Mouse (Mus musculus) neural tube, embryonic 11.5 days (tissue): ENCODE data around the gene Ankdd1b. TPM values are rescaled to one million over a fixed set of nuclear protein-coding genes. Genes with fewer than 3 reads are reported as not detected.

ENCODE experiments used
- ATAC-seq: fragments of 200-750 bp; cut with Nextera tagmentation; 2 replicates; pipeline ENCODE4 v1.8.0; 2017; ENCODE audit warnings: moderate number of reproducible peaks, mild to moderate bottlenecking, moderate TSS enrichment, moderate library complexity; ENCODE audit not compliant: insufficient read depth, low FRiP score, low TSS enrichment
- DNase-seq: peaks from one replicate; pipeline ENCODE4 v3.0.0-alpha.2; 2015; ENCODE audit warnings: low spot score
- H3K27ac ChIP-seq: fragments of 300-500 bp; sonication (generic); 2 replicates; pipeline ENCODE4 v1.5.1; 2014; ENCODE audit warnings: low read depth, mild to moderate bottlenecking, low read length
- H3K27me3 ChIP-seq: fragments of 300-500 bp; sonication (generic); 2 replicates; pipeline ENCODE4 v1.6.1; 2014; ENCODE audit warnings: mild to moderate bottlenecking, low read length, mixed read lengths; ENCODE audit not compliant: control insufficient read depth, insufficient read depth
- H3K36me3 ChIP-seq: fragments of 300-500 bp; sonication (generic); 2 replicates; pipeline ENCODE4 v1.6.1; 2014; ENCODE audit warnings: mild to moderate bottlenecking, low read length, moderate library complexity, mixed read lengths; ENCODE audit not compliant: control insufficient read depth, insufficient read depth
- H3K4me1 ChIP-seq: fragments of 300-500 bp; sonication (generic); 2 replicates; pipeline ENCODE4 v1.6.1; 2014; ENCODE audit warnings: low read length, mixed read lengths; ENCODE audit not compliant: control insufficient read depth, insufficient read depth
- H3K4me2 ChIP-seq: fragments of 300-500 bp; sonication (generic); 2 replicates; pipeline ENCODE4 v1.6.1; 2014; ENCODE audit warnings: low read depth, mild to moderate bottlenecking, moderate library complexity
- H3K4me3 ChIP-seq: fragments of 300-500 bp; sonication (generic); 2 replicates; pipeline ENCODE4 v1.5.1; 2014; ENCODE audit warnings: low read depth, low read length
- H3K9ac ChIP-seq: fragments of 300-500 bp; sonication (generic); 2 replicates; pipeline ENCODE4 v1.6.1; 2014; ENCODE audit warnings: mild to moderate bottlenecking, low read length
- H3K9me3 ChIP-seq: fragments of 300-500 bp; sonication (generic); 2 replicates; pipeline ENCODE4 v1.6.1; 2016; ENCODE audit warnings: low read length; ENCODE audit not compliant: control insufficient read depth
- WGBS: fragments of 180-500 bp; shearing (Covaris S2); extraction: QIAGEN DNeasy Blood & Tissue Kit; methylation state at CpG from one replicate; pipeline ENCODE4 v1.1.7; 2014; 5-methylcytosine and 5-hydroxymethylcytosine counted together
- polyA plus RNA-seq: library from polyadenylated mRNA; unstranded; fragments of >200 nt; fragmentation: Nextera tagmentation; extraction: Ambion mirVana; gene quantifications from 2 replicates; pipeline ENCODE4 v1.2.1, GENCODE M21; 2014

Ankdd1b gene
- polyA plus RNA-seq = not detected in 2 replicates

DNA sequence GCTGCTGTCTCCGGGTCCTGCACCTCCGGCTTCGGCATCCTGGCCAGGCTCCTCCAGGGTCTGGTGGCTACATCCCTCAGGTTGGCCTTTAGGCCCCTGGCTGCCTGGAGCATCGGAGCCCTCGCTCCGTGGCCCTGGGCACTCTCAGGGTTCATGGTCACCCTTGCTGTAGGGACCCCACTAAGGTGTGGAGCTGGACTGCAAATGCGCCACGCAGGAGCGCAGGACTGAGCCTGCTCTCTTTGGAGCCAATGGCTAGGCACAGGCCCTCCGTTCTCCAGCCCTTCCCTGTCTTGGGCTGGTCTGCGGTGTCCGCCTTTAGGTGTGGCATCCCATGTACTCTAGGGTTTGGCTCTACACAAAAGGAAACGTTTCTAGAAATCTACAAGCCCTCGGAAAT is at the start of gene Ankdd1b:
Ankdd1b (minus strand) TSS at position 242 of the 400 bp plus-strand sequence.
- no peaks in the 10 kb centered on the region for H3K4me1 ChIP-seq
- H3K4me3 ChIP-seq = no peak within 1 kb of the TSS
- H3K4me2 ChIP-seq = no peak within 1 kb of the TSS
- no peak within 1 kb of the TSS for H3K9ac ChIP-seq
- 88% methylated on average over 14 of the region's 14 CpGs for WGBS
- H3K9me3 ChIP-seq = no peaks in the 10 kb centered on the region
- DNase-seq (no peak), ATAC-seq (no peak)
- H3K27ac ChIP-seq = no peak within 1 kb of the TSS
- H3K27me3 ChIP-seq = no peaks in the 10 kb centered on the region
- H3K36me3 ChIP-seq = no peaks in the 10 kb centered on the region

DNA sequence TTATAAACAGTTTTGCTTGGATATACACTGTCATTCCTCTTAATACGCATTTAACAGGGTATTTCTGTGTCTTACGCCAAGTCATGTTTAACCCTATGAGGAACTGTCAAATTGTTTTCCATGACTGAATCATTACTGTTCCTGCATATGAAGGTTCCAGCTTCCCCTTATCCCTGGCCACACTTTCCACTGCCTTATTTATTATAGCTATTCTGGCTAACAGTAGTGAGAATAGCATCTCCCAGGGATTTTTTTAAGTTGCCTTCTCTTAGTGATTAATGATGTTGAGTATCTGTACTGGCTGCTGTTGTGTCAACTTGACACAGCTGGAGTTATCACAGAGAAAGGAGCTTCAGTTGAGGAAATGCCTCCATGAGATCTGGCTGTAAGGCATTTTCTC is 46.3 kb upstream of the Ankdd1b start:
- ATAC-seq (no peak), DNase-seq (no peak)
- H3K36me3 ChIP-seq = no peaks in the 10 kb centered on the region
- WGBS = 99% methylated on average over 2 of the region's 2 CpGs
- no peaks in the 10 kb centered on the region for H3K9me3 ChIP-seq
- H3K4me1 ChIP-seq = no peaks in the 10 kb centered on the region
- no peak overlapping the region for H3K27ac ChIP-seq
- H3K4me2 ChIP-seq = no peak overlapping the region
- H3K9ac ChIP-seq = no peak overlapping the region
- H3K27me3 ChIP-seq = no peaks in the 10 kb centered on the region
- H3K4me3 ChIP-seq = no peak overlapping the region

DNA sequence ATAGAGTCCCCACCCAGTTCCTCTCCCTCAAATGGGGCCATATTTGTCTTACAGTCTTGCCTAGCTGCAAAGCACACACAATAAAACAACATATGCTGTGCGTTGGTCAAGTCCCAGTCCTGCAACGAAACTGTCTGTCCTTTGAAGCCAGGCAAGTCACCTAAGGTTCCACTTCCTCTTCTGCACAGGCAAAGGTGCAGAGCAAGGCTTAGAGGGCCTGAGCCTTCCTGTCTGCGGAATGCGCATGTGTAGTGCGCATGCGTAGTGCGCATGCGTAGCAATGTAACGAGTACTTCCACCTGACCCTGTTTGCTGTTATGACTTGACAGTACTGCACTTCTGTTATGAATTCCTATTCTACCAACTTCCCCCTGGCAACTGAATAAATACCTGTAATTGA is 45.3 kb upstream of the Ankdd1b start:
- Histone ChIP-seq H3K4me1 (no peaks in the 10 kb centered on the region), H3K27ac (no peak overlapping the region), H3K9me3 (no peaks in the 10 kb centered on the region), H3K4me3 (no peak overlapping the region), H3K36me3 (no peaks in the 10 kb centered on the region), H3K27me3 (no peaks in the 10 kb centered on the region), H3K9ac (no peak overlapping the region), H3K4me2 (no peak overlapping the region)
- DNase-seq = no peak
- 96% methylated on average over 9 of the region's 9 CpGs for WGBS
- no peak for ATAC-seq

DNA sequence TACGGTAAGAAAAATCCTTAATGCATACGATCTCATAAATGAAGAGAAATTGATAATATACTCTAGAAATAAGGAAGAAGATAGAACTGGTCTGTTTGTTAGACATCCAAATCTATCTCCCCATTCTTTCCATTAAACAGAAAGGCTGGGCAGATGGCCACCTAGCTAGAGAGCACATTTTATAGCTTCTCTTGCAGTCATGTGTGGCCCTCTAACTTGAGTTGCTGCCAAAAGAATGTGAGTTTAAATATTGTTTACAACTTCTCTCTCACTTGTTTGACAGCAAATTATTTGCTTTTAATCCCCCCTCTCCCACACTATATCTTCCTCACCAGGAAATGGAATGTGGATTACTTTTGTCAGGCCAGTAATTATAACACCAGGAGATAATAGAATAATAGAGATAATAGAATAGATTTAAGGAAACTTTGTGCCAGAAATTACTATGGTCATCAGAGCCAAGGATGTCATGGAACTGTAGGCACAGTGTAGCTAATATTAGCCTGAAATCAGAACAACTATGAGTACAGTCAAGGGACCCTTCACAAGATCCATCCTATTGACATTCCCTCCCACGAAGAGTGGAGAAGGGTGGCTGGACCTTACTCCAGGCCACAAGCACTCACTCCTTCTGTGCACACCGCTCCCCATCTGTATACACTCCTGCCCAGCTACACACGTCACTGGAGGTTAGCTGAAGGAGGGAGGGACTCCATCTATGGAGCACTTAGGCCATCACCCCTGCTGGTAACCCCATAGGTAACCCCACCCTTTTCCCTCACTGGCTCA is 43.4 kb upstream of the Ankdd1b start:
- Histone ChIP-seq H3K4me1 (no peaks in the 10 kb centered on the region), H3K9ac (no peak overlapping the region), H3K4me3 (no peak overlapping the region), H3K9me3 (no peaks in the 10 kb centered on the region), H3K27ac (no peak overlapping the region), H3K36me3 (no peaks in the 10 kb centered on the region), H3K27me3 (no peaks in the 10 kb centered on the region), H3K4me2 (no peak overlapping the region)
- WGBS = 82% methylated on average over 5 of the region's 5 CpGs
- ATAC-seq = no peak
- DNase-seq = no peak

DNA sequence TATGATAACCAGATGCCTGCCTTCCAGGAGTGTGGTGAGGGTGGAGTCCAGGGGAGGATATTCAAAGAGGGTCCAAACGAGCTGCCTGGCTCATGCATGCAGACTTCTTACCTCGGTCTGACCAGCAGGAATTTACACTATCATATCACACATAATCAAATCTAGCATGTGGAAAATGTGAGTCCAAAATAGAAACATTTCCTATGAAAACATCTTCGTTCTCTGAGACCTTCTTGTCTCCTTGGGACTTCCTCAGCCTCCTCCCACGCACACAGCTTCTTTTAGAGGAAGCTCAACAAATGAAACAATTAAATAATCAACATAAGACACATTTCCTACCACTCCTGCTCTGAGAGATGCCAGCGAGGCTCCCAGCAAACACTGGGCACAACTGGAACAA is 40.9 kb upstream of the Ankdd1b start:
- no peak overlapping the region for H3K4me2 ChIP-seq
- H3K4me3 ChIP-seq = no peak overlapping the region
- no peaks in the 10 kb centered on the region for H3K9me3 ChIP-seq
- H3K9ac ChIP-seq = no peak overlapping the region
- no peak for ATAC-seq
- H3K27ac ChIP-seq = no peak overlapping the region
- DNase-seq = no peak
- WGBS = 82% methylated on average over 5 of the region's 5 CpGs
- no peaks in the 10 kb centered on the region for H3K4me1 ChIP-seq
- no peaks in the 10 kb centered on the region for H3K36me3 ChIP-seq
- H3K27me3 ChIP-seq = no peaks in the 10 kb centered on the region

DNA sequence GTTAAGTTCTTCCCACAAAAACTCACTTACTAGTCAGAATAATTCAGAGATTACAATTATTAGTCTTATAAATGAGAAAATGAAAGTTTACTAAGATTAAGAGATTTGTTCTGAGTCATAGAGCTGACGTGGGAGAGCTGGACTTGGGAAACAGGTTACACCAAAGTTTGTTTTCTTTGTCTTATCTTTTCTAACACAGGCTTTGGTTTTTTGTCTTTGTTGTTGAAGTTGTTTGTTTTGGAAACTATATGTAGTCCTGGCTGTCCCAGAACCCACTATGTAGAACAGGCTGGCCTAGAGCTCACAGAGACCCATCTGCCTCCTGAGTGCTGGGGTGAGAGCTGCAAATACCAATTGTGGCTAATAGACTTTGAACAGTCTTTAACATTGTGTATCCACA is 40.3 kb upstream of the Ankdd1b start:
- H3K27me3 ChIP-seq = no peaks in the 10 kb centered on the region
- no peak for ATAC-seq
- no peak overlapping the region for H3K27ac ChIP-seq
- no peaks in the 10 kb centered on the region for H3K36me3 ChIP-seq
- H3K9ac ChIP-seq = no peak overlapping the region
- no peak for DNase-seq
- H3K4me3 ChIP-seq = no peak overlapping the region
- H3K4me1 ChIP-seq = no peaks in the 10 kb centered on the region
- H3K4me2 ChIP-seq = no peak overlapping the region
- no peaks in the 10 kb centered on the region for H3K9me3 ChIP-seq
- 93% methylated on average over 1 of the region's 1 CpGs for WGBS

DNA sequence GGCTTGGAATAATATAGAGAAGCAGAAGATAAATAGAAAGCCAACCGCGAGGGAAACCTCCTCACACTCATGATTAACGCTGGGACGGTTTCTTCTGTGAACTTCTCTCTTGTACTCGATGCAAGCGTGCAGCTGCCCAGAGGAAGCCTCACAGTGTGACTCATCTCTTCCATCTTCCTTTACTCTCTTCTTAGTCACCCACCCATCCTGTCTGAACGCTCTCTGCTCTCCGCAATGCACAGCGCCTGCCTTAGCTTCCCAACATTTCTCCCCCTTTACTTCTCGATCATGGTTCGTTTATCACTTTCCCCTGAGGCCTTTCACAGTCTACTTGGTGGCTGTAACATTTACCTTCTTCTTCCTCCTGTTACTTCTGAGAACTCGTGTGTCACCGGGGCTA is 39.6 kb upstream of the Ankdd1b start:
- no peak overlapping the region for H3K9ac ChIP-seq
- ATAC-seq (no peak), DNase-seq (no peak)
- 89% methylated on average over 13 of the region's 13 CpGs for WGBS
- no peaks in the 10 kb centered on the region for H3K9me3 ChIP-seq
- H3K27ac ChIP-seq = no peak overlapping the region
- no peaks in the 10 kb centered on the region for H3K4me1 ChIP-seq
- no peak overlapping the region for H3K4me3 ChIP-seq
- no peak overlapping the region for H3K4me2 ChIP-seq
- H3K36me3 ChIP-seq = no peaks in the 10 kb centered on the region
- H3K27me3 ChIP-seq = no peaks in the 10 kb centered on the region

DNA sequence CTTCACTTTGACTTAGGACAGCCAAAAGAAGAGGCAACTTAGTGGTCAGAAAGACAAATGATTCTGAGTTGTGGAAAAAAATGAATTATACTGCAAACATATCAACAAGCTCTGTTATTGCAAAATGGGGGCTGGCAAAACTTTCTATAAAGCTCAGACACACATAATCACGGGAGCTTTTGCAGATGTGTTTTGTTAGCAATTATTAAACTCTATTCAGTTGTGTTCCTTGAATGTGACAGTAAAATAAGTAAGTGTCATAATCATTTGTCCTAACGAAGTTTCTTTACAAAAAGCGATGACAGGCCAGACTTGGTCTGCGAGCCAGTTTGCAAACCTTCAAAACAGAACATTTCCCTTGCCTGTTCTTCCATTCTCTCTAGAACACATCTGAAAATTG is 36.5 kb upstream of the Ankdd1b start:
- ATAC-seq (no peak), DNase-seq (no peak)
- Histone ChIP-seq H3K9me3 (no peaks in the 10 kb centered on the region), H3K4me3 (no peak overlapping the region), H3K27ac (no peak overlapping the region), H3K4me1 (no peaks in the 10 kb centered on the region), H3K36me3 (no peaks in the 10 kb centered on the region), H3K27me3 (no peaks in the 10 kb centered on the region), H3K9ac (no peak overlapping the region), H3K4me2 (no peak overlapping the region)
- 91% methylated on average over 4 of the region's 4 CpGs for WGBS

DNA sequence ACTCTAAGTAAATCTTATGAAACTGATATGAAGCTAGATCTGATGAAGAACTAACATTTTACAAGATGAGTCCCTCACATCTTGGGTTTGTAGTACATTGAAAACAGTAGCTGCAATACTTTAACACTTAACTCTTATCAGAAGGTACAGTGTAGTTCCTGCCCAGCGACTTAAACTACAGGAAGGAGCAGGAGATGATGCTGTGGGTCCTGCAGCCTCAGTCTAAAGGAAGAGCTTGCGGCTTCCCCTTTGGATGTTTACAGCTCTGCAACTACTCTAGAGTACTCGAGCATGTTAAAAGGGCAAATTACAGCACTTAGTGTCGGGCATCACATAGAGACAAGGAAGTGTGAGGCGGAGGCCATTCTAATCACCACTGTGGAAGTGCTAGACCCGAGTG is 35.3 kb upstream of the Ankdd1b start:
- 74% methylated on average over 6 of the region's 6 CpGs for WGBS
- ATAC-seq = no peak
- Histone ChIP-seq H3K9ac (no peak overlapping the region), H3K4me1 (no peaks in the 10 kb centered on the region), H3K27me3 (no peaks in the 10 kb centered on the region), H3K9me3 (no peaks in the 10 kb centered on the region), H3K36me3 (no peaks in the 10 kb centered on the region), H3K4me3 (no peak overlapping the region), H3K4me2 (no peak overlapping the region), H3K27ac (no peak overlapping the region)
- DNase-seq = no peak
